Mouse (Mus musculus): ENCODE results near the gene Bud31. TPM values are rescaled to one million over a fixed set of nuclear protein-coding genes. Genes with fewer than 3 reads are reported as not detected.
"Not testable (repeated sequence)": the region's sequence is repeated elsewhere in the genome, so short reads cannot be mapped to it uniquely, and the experiment has no call there.

Gene Bud31
- total RNA-seq (2015) (164 and 217 TPM in 2 replicates), total RNA-seq (2017) (218 and 231 TPM in 2 replicates)

- peak; percentile 86 for ATAC-seq (replicated peaks; ENCODE audit: poor library complexity)
These were observed at the start of gene Bud31, which contains the start of gene Pdap1 for GRCm38 (mm10) chr5:145139571-145140519. Bud31 (plus strand) TSS chr5:145140362. Pdap1 (minus strand) TSS chr5:145140238.

GRCm38 (mm10) chr5:145096195-145096594 lies 44.0 kb upstream of the Bud31 start:
- peak; percentile 29; the same call in 1 of the 2 replicates for ATAC-seq (replicated peaks; ENCODE audit: poor library complexity)

- peak; percentile 84 for ATAC-seq (replicated peaks; ENCODE audit: poor library complexity)
These were observed 41.8 kb upstream of the Bud31 start for GRCm38 (mm10) chr5:145098340-145098821.

- ATAC-seq (replicated peaks; ENCODE audit: poor library complexity), result no peak
These were observed 39.2 kb upstream of the Bud31 start for GRCm38 (mm10) chr5:145100960-145101359.

- ATAC-seq (replicated peaks; ENCODE audit: poor library complexity), result not testable (repeated sequence)
These were observed 38.7 kb upstream of the Bud31 start for GRCm38 (mm10) chr5:145101451-145101850.

- ATAC-seq (replicated peaks; ENCODE audit: poor library complexity), result 0 out of 2 replicates have a peak, but pooled peaks have one; percentile 29
These were observed 37.5 kb upstream of the Bud31 start for GRCm38 (mm10) chr5:145102706-145103105.

- ATAC-seq (replicated peaks; ENCODE audit: poor library complexity), result no peak
These were observed 35.8 kb upstream of the Bud31 start for GRCm38 (mm10) chr5:145104328-145104727.

- ATAC-seq (replicated peaks; ENCODE audit: poor library complexity), result no peak
These were observed 34.4 kb upstream of the Bud31 start for GRCm38 (mm10) chr5:145105694-145106275.

GRCm38 (mm10) chr5:145110401-145110800 lies 29.8 kb upstream of the Bud31 start:
- no peak for ATAC-seq (replicated peaks; ENCODE audit: poor library complexity)

- no peak for ATAC-seq (replicated peaks; ENCODE audit: poor library complexity)
These were observed 27.6 kb upstream of the Bud31 start for GRCm38 (mm10) chr5:145112566-145112965.

GRCm38 (mm10) chr5:145113416-145113815 lies 26.7 kb upstream of the Bud31 start:
- no peak for ATAC-seq (replicated peaks; ENCODE audit: poor library complexity)

- ATAC-seq (replicated peaks; ENCODE audit: poor library complexity), result peak; percentile 47
These were observed 26.0 kb upstream of the Bud31 start, which contains the start of gene Arpc1b for GRCm38 (mm10) chr5:145114071-145114605. Arpc1b (plus strand) TSS chr5:145114215.

GRCm38 (mm10) chr5:145114606-145115473 lies 25.3 kb upstream of the Bud31 start:
- peak; percentile 55 for ATAC-seq (replicated peaks; ENCODE audit: poor library complexity)

GRCm38 (mm10) chr5:145115736-145116135 lies 24.4 kb upstream of the Bud31 start:
- ATAC-seq (replicated peaks; ENCODE audit: poor library complexity), result no peak

GRCm38 (mm10) chr5:145116316-145116715 lies 23.8 kb upstream of the Bud31 start:
- peak; percentile 56 for ATAC-seq (replicated peaks; ENCODE audit: poor library complexity)

GRCm38 (mm10) chr5:145116916-145117315 lies 23.2 kb upstream of the Bud31 start:
- ATAC-seq (replicated peaks; ENCODE audit: poor library complexity), result peak; percentile 39

- no peak for ATAC-seq (replicated peaks; ENCODE audit: poor library complexity)
These were observed 22.2 kb upstream of the Bud31 start for GRCm38 (mm10) chr5:145118005-145118404.

- no peak for ATAC-seq (replicated peaks; ENCODE audit: poor library complexity)
These were observed 21.7 kb upstream of the Bud31 start for GRCm38 (mm10) chr5:145118461-145118860.

GRCm38 (mm10) chr5:145119385-145119784 lies 20.8 kb upstream of the Bud31 start:
- ATAC-seq (replicated peaks; ENCODE audit: poor library complexity), result peak; percentile 38

GRCm38 (mm10) chr5:145120921-145121320 lies 19.2 kb upstream of the Bud31 start:
- no peak for ATAC-seq (replicated peaks; ENCODE audit: poor library complexity)

Data from megakaryocyte progenitor cell, adult 5-6 weeks (primary cell).